Comparison of ENCODE assay signal across 8 mouse cellular contexts in genomic region chr9:5634969-5635368, GRCm38 (mm10).
DNase-seq lines count a peak whose midpoint lies in the region; ATAC-seq lines count a peak whose summit lies in the region.

No protein-coding gene starts in this region.

- ATAC-seq in hematopoietic stem cell, adult 5-6 weeks (replicated peaks in 1 of 2; ENCODE audit: insufficient read depth in 1 of 2, low FRiP score in 2 of 2, low TSS enrichment in 1 of 2, low read depth in 1 of 2, poor library complexity in 2 of 2, severe bottlenecking in 2 of 2) = peak; percentile 71 to 87

- intact Hi-C loops in left cerebral cortex, postnatal 4 days (cut with DNase I) = no loop called here
- intact Hi-C loops in heart, postnatal 36 days (cut with DNase I) = no loop called here

- DNase-seq in adrenal gland, adult 2 months = peak; percentile 1
- DNase-seq in adrenal gland, adult 18-20 months (ENCODE audit: low spot score in 2 of 2) = no peak
- DNase-seq in right cerebral cortex, adult 18-20 months = peak; percentile 34
- DNase-seq in right cerebral cortex, postnatal 10 days (ENCODE audit: low spot score in 2 of 2) = no peak
- DNase-seq in left cerebral cortex, postnatal 4 days = peak; percentile 54
- DNase-seq in gastrocnemius, postnatal 25 days = no peak
- DNase-seq in heart, postnatal 36 days = no peak

Comparison
In these comparisons a context has a peak if more than half of its experiments do, and no peak if none do; other contexts are left out.
1. DNase-seq: peak in adrenal gland, adult 2 months (single experiment), right cerebral cortex, adult 18-20 months (single experiment) and left cerebral cortex, postnatal 4 days (single experiment); none in adrenal gland, adult 18-20 months (0 of 2), right cerebral cortex, postnatal 10 days (0 of 2), gastrocnemius, postnatal 25 days (single experiment) and heart, postnatal 36 days (0 of 2).